Mouse (Mus musculus): ENCODE data around the gene Yipf1.
A peak's percentile ranks its signal among the peaks of the same experiment; 100 is the strongest.

Gene Yipf1

DNA sequence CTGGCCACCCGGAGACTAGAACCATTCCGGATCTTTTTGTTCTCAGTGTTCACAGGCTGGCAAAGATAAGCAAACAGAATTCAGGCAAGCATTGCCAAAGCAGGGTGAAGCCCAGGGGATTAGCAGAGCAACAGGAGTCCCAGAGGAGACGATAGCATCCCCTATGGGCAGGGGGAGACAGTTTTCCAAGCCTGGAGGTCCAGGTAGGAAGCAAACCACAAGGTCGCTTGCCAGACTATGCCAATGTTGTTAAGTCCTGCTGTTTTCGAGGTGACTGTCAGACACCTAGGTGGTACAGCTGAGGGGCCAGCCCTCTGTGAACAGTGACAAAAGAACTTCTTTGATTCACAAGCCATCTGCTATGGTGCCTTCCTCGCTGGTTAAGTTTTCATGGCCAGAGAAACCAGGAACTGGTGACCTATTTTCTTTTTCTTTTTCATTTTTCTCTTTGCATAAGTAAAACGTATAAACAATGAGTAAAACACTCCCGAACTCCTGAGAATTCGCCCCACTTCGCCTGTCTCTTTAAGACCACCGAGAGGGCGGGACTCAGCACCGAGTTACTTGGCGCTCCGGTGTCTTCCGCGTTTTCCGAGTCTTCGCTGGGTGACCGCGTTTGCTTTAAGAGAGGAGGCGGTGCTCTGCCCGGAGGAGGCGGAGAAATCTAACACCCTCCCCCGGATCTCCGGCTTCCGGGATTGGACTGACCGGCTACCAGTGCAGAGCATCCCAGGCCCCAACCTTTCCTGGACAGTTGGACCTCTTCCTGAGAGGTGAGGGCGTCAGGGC lies at the start of gene Yipf1:
Gene Yipf1, plus strand, starts transcription at position 674 of the 789 bp plus-strand sequence.
- DNase-seq (ENCODE audit: extremely low read depth, low read depth): peak; percentile 69

DNA sequence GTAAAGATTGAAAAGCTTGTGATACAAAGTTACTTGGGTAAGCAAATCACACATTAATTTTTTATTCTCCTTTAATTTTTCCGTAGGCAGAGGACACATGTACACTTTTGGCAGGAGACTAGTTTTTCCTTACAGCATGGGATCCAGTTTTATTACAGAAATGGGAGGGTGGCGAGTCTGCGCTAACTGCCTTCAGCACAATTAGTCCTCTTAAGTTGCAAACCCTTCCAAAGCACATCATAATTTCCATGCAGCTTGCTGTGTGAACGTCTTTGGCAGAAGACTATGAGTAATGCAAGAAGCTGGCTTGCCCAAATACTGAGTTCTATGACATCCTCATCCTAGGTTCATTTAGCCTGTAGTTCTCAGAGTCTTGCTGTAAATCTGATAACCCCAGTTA lies 40.5 kb upstream of the Yipf1 start:
- DNase-seq (ENCODE audit: extremely low read depth, low read depth): no peak

DNA sequence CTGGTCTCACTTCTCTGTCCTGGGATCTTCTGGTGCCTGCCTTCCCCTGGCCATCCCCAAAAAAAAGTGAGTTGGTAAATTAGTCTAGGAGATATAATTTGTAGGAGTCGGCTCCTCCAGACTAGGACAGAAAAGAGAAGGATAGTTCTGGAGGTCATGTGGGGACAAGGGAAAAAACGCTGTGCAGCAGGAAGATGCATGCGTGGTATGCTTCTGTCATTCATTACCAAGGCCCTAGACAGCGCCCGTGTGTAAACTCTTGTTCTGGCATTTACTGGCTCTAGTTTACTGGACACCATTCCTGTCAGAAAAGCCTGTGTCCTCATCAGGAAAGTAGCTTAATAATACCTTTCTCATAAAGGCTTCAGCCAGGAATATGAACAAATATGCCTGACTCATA lies 39.7 kb upstream of the Yipf1 start:
- DNase-seq (ENCODE audit: extremely low read depth, low read depth): no peak

DNA sequence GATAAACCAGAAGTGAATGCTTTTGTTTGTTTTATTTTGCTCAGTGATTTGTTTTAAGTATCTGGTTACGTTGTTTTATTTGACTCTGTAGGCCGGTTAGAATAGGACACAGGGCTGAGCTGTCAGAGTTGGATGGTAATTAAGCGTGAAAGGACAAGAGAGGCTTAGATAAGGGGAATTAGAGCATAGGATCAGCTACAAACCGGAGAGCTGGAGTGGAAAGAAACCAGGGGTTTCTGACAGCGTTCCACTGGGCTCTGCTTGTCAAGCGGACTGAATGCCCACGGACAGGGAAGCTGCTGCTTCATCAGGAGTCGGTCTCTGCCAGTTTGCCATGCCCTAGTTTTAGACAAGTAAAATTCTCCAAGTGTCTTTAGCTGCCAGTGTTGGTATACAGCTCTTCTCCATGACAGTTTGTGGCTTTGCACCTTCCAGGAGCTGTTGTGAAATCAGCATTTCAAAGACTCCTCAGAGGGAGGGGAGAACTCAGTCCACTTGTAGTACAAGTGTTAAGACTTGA lies 35.9 kb upstream of the Yipf1 start:
- DNase-seq (ENCODE audit: extremely low read depth, low read depth): no peak

DNA sequence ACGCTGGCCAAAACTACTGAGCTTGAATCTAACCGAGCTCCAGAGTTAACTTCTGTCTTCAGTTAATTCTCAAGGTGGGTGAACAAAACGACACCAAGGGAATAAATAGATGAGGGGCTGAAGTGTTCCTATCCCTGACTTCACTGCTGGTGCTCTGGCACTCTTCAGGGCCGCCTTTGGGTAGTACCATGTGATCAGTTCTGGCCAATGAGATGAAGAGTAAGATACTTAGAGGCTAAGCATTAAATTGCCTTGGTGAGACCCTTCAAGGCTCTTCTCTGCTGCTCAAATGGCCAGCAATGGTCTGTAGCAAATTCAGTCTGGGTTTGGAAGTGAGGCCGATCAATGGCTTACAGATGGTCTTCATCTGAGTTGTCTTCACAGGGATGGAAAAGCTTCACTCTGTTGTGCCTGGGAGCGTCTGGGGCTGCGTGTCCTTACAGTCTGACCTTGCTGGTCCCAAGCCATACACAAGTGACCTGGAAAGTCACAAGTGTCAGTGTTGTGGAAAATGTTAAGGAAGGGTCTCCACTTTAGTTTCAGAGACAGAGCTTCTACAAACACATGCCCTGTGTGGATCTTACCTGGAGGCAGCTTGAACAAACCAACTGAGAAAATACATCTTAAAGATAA lies 33.2 kb upstream of the Yipf1 start:
- DNase-seq (ENCODE audit: extremely low read depth, low read depth): no peak

DNA sequence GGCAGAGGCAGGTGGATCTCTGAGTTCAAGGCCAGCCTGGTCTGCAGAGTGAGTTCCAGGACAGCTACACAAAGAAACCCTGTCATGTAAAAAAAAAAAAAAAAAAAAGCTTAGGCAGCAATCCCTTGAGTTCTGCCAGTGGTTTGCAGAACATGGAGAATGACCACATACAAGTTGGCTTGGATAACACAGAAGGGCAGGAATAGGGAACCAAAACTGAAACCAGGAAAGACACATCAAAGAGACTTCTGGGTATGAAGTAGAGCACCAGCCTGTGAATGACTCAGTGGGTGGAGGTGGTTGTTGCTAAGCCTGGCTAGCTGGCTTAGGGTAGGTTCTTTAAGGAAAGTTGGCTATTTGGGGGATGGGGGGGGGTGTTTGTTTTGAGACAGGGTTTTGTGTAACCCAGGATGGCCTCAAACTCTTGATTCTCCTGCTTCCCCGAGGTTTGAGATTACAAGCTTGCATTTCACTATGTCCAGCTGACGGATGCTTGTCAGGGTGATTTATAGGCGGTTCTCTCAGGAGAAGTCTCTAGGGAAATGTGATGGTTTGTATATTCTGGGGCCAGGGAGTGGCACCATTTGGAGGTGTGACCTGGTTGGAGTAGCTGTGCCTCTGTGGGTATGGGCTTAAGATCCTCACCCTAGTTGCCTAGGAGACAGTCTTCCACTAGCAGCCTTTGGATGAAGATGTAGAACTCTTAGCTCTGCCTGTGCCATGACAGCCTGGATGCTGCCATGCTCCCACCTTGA lies 28.5 kb upstream of the Yipf1 start:
- DNase-seq (ENCODE audit: extremely low read depth, low read depth): peak; percentile 6

DNA sequence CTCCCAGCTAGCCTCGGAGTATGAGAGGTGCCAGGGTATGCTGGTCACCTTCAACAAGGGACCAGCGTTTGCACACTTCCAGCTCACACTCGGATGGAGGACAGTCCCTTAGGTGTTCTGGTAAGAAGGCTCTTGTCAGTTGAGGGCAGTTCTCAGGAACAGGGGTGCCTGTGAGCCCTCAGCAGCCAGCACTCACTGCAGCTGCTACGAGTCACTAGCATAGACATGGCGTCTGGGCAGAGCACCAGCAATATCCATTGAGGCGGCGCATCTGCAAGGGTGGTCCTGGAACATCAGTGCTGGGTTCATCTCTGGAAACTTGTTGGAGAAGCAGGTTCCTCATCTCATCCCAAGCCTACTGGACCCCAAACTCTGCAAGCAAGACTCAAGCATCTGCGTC lies 27.8 kb upstream of the Yipf1 start:
- DNase-seq (ENCODE audit: extremely low read depth, low read depth): no peak

DNA sequence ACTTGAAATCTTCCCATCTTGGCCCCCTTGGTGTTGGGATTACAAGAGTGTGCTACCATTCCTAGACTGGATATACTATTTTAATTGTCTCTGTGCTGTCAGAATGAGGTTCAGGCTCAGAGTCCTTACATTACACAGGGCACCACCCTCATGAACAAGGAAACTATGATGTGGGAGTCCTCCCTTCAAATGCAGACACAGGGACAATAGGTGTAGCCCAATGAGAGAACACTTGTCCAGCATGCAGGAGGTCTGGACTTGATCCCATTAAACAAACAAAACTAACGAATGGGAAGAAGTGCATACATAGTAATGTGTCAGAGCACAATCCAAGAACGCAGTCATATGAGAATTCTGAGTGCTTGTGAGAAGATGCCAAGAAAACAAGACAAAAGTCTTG lies 26.6 kb upstream of the Yipf1 start:
- DNase-seq (ENCODE audit: extremely low read depth, low read depth): no peak

DNA sequence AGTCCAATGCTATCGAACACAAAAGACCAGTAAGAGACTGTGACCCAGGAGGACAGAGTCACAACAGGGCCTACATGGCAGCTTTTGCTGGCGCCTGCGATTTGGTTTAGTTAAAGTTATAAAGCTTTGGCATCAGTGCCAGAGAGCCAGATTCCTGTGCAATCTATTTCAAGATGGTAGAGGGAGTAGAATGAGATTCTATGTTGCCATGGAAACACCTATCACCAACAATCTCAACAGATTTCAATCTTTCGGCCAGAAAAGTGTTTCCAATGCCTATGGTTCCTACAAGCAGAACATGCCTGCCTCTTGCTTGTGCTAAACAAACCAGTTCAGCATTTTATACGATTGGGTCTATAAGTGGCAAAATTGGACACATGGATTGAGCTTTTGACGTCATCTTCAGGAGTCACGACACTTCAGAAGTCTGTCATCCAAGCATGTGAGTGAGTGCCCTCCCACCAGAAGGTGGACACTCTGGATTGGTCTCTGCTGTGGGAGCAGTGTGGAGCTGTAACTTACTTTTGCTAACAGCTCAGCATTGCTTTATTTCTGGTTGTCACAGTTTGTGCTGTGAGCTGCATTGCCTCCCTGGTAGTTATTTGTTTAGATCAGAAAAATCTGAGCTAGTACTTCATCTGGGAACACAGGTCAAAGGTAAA lies 22.4 kb upstream of the Yipf1 start:
- DNase-seq (ENCODE audit: extremely low read depth, low read depth): no peak

DNA sequence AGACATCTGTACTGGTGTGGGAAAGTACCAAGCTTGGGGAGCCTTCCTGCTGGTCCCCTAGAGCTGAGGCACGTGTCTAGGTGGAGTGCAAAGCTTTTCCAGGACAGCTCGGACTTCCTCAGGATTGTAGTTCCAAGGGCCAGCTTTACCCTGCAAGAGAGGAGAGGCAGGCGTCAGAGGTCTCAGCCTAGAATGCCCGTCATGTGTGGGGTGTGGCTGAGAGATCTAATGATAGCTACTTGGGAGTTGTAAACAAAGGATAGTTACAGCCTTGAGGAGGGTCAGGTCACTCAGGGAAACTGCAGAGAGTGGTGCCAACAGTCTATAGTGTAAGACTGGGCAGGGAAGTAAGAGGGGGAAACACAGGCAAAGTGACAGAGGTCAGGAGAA lies 21.9 kb upstream of the Yipf1 start:
- DNase-seq (ENCODE audit: extremely low read depth, low read depth): no peak

DNA sequence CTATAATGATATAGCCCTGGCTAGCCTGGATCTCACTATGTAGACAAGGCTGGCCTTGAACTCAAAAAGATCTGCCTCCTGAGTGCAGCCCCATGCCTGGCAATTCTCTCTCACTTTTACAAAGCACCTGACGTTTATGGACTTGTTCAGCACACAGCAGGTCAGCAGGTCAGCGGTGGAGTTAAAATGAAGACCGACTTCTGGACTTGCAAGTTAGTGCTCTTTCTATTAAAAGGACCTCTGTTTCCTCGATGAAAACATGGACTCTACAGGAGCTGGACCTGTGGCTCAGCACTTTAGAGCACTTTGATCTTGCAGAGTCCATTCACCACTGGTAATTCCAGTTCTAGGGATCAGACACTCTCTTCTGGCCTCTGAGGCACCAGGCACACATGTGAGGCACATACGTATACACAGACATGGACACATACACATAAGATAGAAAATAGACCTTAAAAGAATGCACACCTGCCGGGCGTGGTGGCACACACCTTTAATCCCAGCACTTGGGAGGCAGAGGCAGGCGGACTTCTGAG lies 16.0 kb upstream of the Yipf1 start:
- DNase-seq (ENCODE audit: extremely low read depth, low read depth): no peak

DNA sequence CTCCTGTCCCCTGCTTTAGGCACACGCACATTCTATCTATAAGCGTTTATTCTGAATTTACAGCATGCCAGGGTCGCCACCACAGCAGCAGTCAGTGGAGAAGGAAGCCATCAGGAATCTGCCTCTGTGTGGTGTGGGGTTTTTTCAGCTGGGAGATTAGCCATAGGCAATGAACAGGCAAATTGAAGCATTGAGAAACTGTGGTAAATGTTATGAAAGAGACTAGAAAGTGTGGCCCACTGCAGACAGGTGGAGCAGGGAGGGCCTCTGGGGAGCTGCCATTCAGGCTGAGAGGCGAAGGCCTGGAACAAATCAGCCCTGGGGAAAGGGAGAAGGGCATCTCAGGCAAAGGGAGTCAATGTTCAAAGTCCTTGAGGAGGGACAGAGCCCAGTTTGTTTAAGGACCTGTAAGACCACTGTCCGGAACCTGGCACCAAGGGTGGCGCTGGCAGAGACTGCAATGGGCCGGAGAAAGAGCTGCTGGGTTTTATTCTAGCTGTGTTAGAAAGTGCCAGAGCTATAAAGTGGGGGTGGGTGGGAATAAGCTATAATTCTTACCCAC lies 14.3 kb upstream of the Yipf1 start:
- DNase-seq (ENCODE audit: extremely low read depth, low read depth): no peak

DNA sequence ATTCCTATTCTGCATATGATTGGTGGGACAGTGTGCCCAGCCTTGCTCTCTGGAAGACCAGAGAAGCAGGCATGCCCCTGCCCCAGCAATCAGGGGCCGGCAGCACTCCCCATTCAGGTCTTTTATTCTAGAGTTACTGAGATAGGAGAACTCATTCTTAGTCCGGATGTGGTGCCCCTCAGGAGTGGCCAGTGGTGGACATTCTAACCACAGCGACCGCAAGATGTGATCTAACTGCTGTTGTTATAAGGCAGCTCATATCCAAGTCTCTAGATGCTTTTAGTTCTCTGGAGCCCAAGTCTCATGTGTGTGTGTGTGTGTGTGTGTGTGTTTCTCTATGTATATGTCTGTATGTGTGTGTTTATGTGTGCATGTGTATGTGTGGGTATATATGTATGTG lies 13.8 kb upstream of the Yipf1 start:
- DNase-seq (ENCODE audit: extremely low read depth, low read depth): no peak

DNA sequence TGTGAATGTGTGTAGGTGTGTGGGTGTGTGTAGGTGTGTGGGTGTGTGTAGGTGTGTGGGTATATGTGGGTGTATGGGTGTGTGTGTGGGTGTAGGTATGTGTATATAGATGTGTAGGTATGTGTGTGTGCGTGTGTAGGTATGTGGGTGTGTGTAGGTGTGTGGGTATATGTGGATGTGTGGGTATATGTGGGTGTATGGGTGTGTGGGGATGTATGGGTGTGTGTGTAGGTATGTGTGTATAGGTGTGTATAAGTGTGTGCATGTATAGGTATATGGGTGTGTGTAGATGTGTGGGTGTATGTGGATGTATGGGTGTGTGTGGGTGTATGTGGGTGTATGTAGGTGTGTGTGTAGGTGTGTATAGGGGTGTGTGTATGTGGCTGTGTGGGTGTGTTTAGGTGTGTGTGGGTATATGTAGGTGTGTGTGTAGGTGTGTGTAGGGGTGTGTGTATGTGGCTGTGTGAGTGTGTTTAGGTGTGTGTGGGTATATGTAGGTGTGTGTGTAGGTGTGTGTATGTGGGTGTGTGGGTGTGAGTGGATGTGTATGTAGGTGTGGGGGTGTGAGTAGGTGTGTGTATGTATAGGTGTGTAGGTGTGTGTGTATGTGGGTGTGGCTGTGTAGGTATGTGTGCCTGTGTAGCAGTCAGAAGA lies 13.1 kb upstream of the Yipf1 start:
- DNase-seq (ENCODE audit: extremely low read depth, low read depth): no peak

DNA sequence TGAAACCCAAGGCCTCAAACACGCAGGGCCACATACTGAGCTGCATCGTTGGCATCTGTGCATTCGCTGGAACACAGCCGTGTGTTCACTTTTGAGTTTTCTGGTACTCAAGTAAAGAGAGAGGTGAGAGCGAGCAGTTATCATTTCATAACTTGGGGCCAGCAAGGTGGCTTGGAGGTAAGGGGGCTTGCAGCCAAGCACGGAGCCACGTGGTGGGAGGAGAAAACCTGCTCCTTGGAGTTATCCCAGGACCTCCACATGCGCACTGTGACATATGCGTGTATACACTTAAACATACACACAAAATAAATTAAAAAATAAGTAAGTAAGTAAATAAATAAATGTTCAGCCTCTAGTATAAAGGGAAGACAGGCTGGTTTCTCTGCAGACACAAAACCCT lies 11.9 kb upstream of the Yipf1 start:
- no peak for DNase-seq (ENCODE audit: extremely low read depth, low read depth)

DNA sequence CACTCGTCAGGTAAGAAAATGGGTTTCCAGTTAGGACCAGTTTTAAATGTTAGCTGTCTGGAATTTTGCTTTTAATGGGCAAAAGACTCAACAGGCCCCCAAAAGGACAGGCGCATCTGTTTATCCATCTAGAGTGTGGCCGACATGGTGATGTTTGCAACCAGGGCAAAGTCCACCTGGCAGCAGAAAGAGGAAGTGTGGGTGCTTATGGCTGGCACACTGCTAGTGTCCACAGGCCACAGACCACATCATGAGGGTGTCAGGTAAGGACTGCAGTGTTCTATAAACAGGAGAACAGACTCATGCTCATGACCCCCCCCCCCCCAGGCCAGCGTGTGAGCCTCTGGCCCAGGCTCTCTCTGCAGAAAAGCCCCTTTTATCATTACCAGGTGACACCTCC lies 11.3 kb upstream of the Yipf1 start:
- DNase-seq (ENCODE audit: extremely low read depth, low read depth): no peak

DNA sequence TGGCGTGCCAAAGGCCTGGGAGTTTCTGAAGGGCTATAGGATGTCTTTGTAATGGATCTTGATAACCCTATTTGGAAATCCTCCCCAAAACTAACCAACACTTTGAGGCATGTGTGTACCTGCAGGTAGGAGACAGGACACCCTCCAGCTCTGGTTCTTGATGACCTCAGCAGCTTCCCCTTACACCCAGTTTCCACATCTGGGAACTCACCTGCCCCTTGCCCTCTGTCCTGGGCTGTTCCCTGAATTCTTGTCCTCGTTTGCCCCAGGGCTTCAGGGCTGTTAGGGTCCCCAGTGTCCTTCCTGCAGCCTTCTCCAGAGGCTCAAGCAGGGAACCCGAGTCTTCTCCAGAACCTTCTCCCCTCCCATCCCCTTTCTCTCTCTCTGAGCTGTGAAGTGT lies 10.6 kb upstream of the Yipf1 start:
- DNase-seq (ENCODE audit: extremely low read depth, low read depth): no peak

DNA sequence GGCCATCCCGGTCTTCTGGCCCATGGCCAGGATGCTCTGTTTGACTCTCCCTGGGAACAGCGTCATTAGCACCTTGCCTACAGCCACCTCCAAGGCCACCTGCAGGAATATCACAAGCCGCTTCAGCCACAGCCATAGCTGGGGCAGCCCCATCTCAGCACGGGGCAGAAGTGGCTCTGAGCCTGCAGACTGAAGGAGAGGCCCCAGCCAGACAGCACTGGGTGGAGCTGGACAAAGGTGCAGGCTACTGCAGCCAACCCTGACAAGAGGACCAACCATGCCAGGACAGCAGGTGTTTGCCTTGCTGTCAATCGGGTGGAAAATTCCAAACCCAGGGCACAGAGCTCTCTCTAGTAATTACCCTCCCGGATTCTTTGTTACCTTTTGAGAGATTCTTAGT lies 7.2 kb upstream of the Yipf1 start, which contains the start of gene Dio1:
Gene Dio1, minus strand, starts transcription at position 204 of the 400 bp plus-strand sequence.
- no peak for DNase-seq (ENCODE audit: extremely low read depth, low read depth)

DNA sequence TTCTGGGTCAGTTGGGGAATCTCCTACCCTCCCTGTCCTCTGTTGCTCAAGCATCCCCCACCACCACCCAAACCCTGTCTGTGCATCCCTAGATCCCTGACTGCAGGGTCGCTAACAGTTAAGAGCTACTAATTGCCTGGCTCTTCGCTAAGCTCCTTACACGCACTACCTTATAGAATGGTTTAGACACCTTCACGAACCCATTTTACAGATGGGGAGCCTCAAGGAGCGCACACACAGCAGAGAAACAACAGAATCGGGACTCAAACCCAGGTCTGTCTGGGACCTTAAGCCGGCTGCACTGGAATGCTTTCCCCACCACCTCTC lies 279 bp downstream of the Yipf1 start:
- peak; percentile 18 for DNase-seq (ENCODE audit: extremely low read depth, low read depth)

DNA sequence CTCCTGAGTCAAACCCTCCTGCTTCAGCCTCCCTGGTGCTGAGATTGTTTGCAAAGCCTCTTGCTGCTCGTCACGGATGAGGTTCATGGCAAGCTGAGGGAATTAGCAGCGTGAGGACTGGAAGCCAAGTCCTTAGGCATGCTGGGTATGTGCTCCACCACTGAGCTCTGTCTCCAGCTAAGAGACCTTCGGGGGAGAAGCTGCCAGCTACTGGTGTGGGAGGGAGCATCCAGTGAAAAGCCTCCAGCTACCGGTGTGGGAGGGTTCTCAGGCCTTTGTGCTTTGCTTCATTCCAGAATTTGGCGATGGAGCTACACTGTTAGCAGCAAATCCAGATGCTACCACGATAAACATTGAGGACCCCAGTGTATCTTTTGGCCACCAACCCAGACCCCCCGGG lies 4.5 kb downstream of the Yipf1 start:
- no peak for DNase-seq (ENCODE audit: extremely low read depth, low read depth)

DNA sequence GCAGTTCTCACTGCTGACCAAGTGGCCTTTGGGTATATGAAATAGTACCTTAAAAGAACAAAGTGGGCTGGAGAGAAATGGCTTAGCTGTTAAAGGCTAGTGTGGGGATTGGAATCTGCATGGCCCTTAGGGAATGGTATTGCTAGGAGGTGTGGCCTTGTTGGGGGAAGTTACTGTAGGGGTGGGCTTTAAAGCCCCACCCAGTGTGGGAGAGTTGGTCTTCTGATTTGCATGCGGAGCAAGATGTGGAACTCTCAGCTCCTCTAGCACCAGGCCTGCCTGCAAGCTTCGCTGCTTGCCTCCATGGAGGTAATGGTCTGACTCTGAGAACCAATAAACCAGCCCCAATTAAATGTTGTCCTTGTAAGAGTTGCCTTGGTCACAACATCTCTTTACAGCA lies 6.9 kb downstream of the Yipf1 start:
- DNase-seq (ENCODE audit: extremely low read depth, low read depth): no peak
